Mouse (Mus musculus): ENCODE data around the gene Sgpp2.

- TF ChIP-seq CTCF (IDR thresholded peaks at IDR 0.05; ENCODE audit: low read depth) (no peak), EP300 (optimal IDR thresholded peaks at IDR 0.05) (no peak)
Measured at GRCm38 (mm10) chr1:78313961-78314360, 3.8 kb downstream of the Sgpp2 start.

Measured in stomach, postnatal 0 days (tissue).